Mouse (Mus musculus) ES-E14 (cell line): ENCODE results near the gene Prr15l.

ENCODE experiments used
- CHD2 ChIP-seq: IDR thresholded peaks from 2 replicates; pipeline ENCODE4 v1.6.1; 2014; ENCODE audit warnings: mild to moderate bottlenecking, low read depth, low read length, inconsistent platforms
- HCFC1 ChIP-seq: IDR thresholded peaks from 2 replicates; pipeline ENCODE4 v1.6.1; 2012; ENCODE audit warnings: low read length, inconsistent platforms, borderline replicate concordance; ENCODE audit not compliant: insufficient read depth
- MAFK ChIP-seq: IDR thresholded peaks from 2 replicates; pipeline ENCODE4 v1.6.1; 2014; ENCODE audit warnings: mild to moderate bottlenecking, low read depth, low read length, inconsistent platforms; ENCODE audit not compliant: insufficient read depth
- ZC3H11A ChIP-seq: IDR thresholded peaks from 2 replicates; pipeline ENCODE4 v1.6.1; 2012; ENCODE audit warnings: low read depth, mild to moderate bottlenecking, inconsistent platforms, low read length, borderline replicate concordance
- ZNF384 ChIP-seq: IDR thresholded peaks from 2 replicates; pipeline ENCODE4 v1.6.1; 2012; ENCODE audit warnings: low read depth, low read length, inconsistent platforms

- TF ChIP-seq ZC3H11A (no peak), MAFK (no peak), CHD2 (no peak), ZNF384 (no peak), HCFC1 (no peak)
Observed at GRCm38 (mm10) chr11:96957061-96957805, 29.3 kb downstream of the Prr15l start.
